24 mouse cellular contexts compared by ENCODE assay signal in the genomic region with DNA sequence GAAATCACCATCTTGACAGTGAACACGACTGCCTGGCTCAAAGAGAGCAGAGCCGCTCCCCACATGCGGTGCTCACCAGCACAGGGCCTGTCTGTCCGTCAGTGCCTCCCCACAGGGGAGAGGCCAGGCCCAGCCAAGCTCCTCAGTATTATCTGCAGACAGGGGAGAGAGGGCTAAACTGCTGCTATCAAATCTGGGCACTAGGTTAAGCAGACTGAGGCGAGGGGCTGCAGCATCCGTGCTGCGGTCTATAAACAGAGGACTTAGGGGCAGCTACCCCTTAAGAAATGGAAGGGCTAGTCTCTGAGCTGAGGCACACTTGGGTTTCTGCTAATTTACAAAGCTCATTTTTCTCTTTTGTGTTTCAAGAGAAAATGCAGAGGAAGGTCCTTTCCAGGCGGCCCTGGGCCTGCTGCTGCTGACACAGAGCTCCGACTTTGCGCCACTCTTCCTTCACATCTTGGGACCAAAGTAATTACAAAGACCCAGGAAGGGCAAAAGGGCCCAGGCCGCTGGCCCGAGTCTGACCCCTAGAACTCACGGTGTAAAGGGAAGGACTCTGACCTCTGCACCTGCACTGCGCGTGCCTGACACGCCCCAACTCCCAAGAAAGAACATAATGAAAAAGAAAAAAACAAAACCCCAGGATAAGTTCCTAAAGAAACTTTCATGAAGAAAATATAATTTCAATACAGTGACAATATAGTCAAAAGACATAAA.
DNase-seq lines count a peak whose midpoint lies in the region; ATAC-seq and TF ChIP-seq lines count a peak whose summit lies in the region.
"Had no signal": no experiment of that assay in that cellular context is flagged by ENCODE, and none has a peak within 500 bp of the region (broad histone marks: within the 10 kb centered on the region; RNA-seq: fewer than 3 reads in every experiment).

No protein-coding gene starts in this region.

- TF ChIP-seq POLR2A in myocyte (IDR thresholded peaks at IDR 0.05; ENCODE audit: insufficient read length, low read depth), result no peak

- DNase-seq in cerebellum, adult 9-11 months, result peak; percentile 9
- DNase-seq in kidney, adult 18-20 months, result peak; percentile 56
- no peak for DNase-seq in retina, embryonic 14.5 days (ENCODE audit: low spot score)
- DNase-seq: adrenal gland, postnatal 25 days; embryo, embryonic 11 days; heart, postnatal 10 days; liver, postnatal 0 days had no signal

- no peaks in the 10 kb centered on the region for H3K27me3 ChIP-seq in kidney, embryonic 16.5 days (ENCODE audit: insufficient read depth, low read length)
- H3K27me3 ChIP-seq in intestine, embryonic 16.5 days (replicated peaks; ENCODE audit: control insufficient read depth, insufficient read depth, low read length), result no peaks in the 10 kb centered on the region
- H3K27me3 ChIP-seq in myocyte (ENCODE audit: control insufficient read depth, insufficient read depth, insufficient read length), result no peaks in the 10 kb centered on the region
- H3K27me3 ChIP-seq: embryonic facial prominence, embryonic 13.5 days; forebrain, embryonic 15.5 days; heart, embryonic 12.5 days; neural tube, embryonic 15.5 days had no signal

- ATAC-seq in cerebellum, adult (ENCODE audit: insufficient number of reproducible peaks, low FRiP score, low TSS enrichment), result no peak
- ATAC-seq in kidney, embryonic 16.5 days (ENCODE audit: low FRiP score, low TSS enrichment), result no peak
- no peak for ATAC-seq in intestine, embryonic 16.5 days
- no peak for ATAC-seq in erythroid progenitor cell, adult 5-6 weeks (replicated peaks; ENCODE audit: low FRiP score, poor library complexity, severe bottlenecking)
- ATAC-seq: forebrain, embryonic 15.5 days; hindbrain, postnatal 0 days; liver, postnatal 0 days; lung, postnatal 0 days; midbrain, embryonic 16.5 days had no signal

- no peak overlapping the region for H3ac ChIP-seq in myocyte (ENCODE audit: control insufficient read depth, insufficient read length)

- H3K4me2 ChIP-seq in kidney, embryonic 16.5 days (replicated peaks; ENCODE audit: low read depth, low read length), result no peak overlapping the region
- H3K4me2 ChIP-seq in intestine, embryonic 16.5 days (ENCODE audit: low read depth, low read length), result no peak overlapping the region
- H3K4me2 ChIP-seq in myocyte (ENCODE audit: low read depth), result no peak overlapping the region
- H3K4me2 ChIP-seq: embryonic facial prominence, embryonic 13.5 days; forebrain, embryonic 15.5 days; heart, embryonic 12.5 days; liver, embryonic 11.5 days; neural tube, embryonic 15.5 days had no signal

- WGBS in kidney, embryonic 16.5 days, result 89% methylated on average over 16 of the region's 16 CpGs
- WGBS in intestine, embryonic 16.5 days, result 83% methylated on average over 16 of the region's 16 CpGs

- H3K79me2 ChIP-seq in myocyte (ENCODE audit: control insufficient read depth, insufficient read depth), result peaks cover 25% of the 10 kb centered on the region

- no peak overlapping the region for H3K27ac ChIP-seq in kidney, embryonic 16.5 days (ENCODE audit: low read length)
- peak overlapping the region; percentile 20; the same call in 1 of the 2 replicates for H3K27ac ChIP-seq in intestine, embryonic 16.5 days (ENCODE audit: low read length)
- H3K27ac ChIP-seq: embryonic facial prominence, embryonic 13.5 days; forebrain, embryonic 15.5 days; hindbrain, postnatal 0 days; left cerebral cortex, adult 2 months; limb, embryonic 10.5 days; macrophage; neural tube, embryonic 15.5 days had no signal

- H3K9me3 ChIP-seq in kidney, embryonic 16.5 days (ENCODE audit: low read length), result no peaks in the 10 kb centered on the region
- no peaks in the 10 kb centered on the region for H3K9me3 ChIP-seq in intestine, embryonic 16.5 days (ENCODE audit: control insufficient read depth, low read length)
- H3K9me3 ChIP-seq: embryonic facial prominence, embryonic 13.5 days; forebrain, embryonic 15.5 days; heart, embryonic 12.5 days; limb, embryonic 10.5 days; neural tube, embryonic 15.5 days had no signal

- no peak overlapping the region for H3K9ac ChIP-seq in kidney, embryonic 16.5 days (replicated peaks; ENCODE audit: low read length)
- no peak overlapping the region for H3K9ac ChIP-seq in intestine, embryonic 16.5 days (ENCODE audit: low read depth, low read length)
- H3K9ac ChIP-seq: embryonic facial prominence, embryonic 13.5 days; forebrain, embryonic 15.5 days; heart, embryonic 12.5 days; liver, postnatal 0 days; neural tube, embryonic 15.5 days had no signal

- no peak overlapping the region for H3K4me3 ChIP-seq in kidney, embryonic 16.5 days (ENCODE audit: low read length)
- no peak overlapping the region for H3K4me3 ChIP-seq in intestine, embryonic 16.5 days (ENCODE audit: low read length)
- no peak overlapping the region for H3K4me3 ChIP-seq in myocyte
- H3K4me3 ChIP-seq: embryonic facial prominence, embryonic 13.5 days; erythroblast, embryonic 14.5 days; forebrain, embryonic 15.5 days; heart, embryonic 12.5 days; left cerebral cortex, adult 2 months; limb, embryonic 10.5 days; neural tube, embryonic 15.5 days had no signal

- H3K4me1 ChIP-seq in kidney, embryonic 16.5 days (ENCODE audit: insufficient read depth, low read length), result peaks cover 8% of the 10 kb centered on the region
- peaks cover 11% of the 10 kb centered on the region for H3K4me1 ChIP-seq in intestine, embryonic 16.5 days (ENCODE audit: control insufficient read depth, insufficient read depth, low read length)

- peaks cover 69% of the 10 kb centered on the region for H3K36me3 ChIP-seq in kidney, embryonic 16.5 days (ENCODE audit: insufficient read depth, low read length)
- H3K36me3 ChIP-seq in intestine, embryonic 16.5 days (ENCODE audit: control insufficient read depth, insufficient read depth, low read length), result peaks cover 36% of the 10 kb centered on the region
- peaks cover 48% of the 10 kb centered on the region for H3K36me3 ChIP-seq in myocyte (ENCODE audit: control insufficient read depth, insufficient read depth)

TF ChIP-seq in myocyte, 11 proteins besides CTCF, POLR2A, EP300 and RAD21:
- TF ChIP-seq TCF12 (IDR thresholded peaks at IDR 0.05; ENCODE audit: insufficient read depth, poor library complexity, severe bottlenecking), result no peak
- no peak for TF ChIP-seq MYOD1 (IDR thresholded peaks at IDR 0.05; ENCODE audit: control insufficient read depth in 1 of 3, insufficient read length in 2 of 3, low read depth in 2 of 3)
- TF ChIP-seq REST (IDR thresholded peaks at IDR 0.05; ENCODE audit: insufficient read depth, insufficient read length), result no peak
- peak; percentile 11 for TF ChIP-seq POLR2AphosphoS2 (IDR thresholded peaks at IDR 0.05; ENCODE audit: insufficient read length, low read depth)
- TF ChIP-seq USF1 (IDR thresholded peaks at IDR 0.05; ENCODE audit: low read depth), result no peak
